Mouse (Mus musculus): Measurements from ENCODE around the gene M1ap. TPM values are rescaled to one million over a fixed set of nuclear protein-coding genes. Genes with fewer than 3 reads are reported as not detected.

Gene M1ap
- polyA plus RNA-seq, 1 experiment from 2014 or later: 0.34 TPM

DNA sequence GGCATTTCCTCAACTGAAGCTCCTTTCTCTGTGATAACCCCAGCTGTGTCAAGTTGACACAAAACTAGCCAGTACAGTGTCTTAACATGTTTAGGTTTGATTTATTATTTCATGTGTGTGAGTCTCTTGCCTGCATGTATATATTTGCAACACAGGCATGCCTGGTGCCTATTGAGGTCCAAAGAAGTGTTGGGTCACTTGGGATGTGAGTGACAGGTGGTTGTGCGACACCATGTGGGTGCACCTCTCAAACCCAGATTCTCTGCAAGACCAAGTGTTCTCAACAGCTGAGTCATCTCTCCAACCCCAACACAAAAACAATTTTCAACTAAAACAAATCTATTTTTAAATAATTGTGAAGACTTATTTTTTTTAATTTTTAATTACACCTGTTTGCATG is 56.4 kb downstream of the M1ap start:
- 86% methylated on average over 1 of the region's 1 CpGs for WGBS

DNA sequence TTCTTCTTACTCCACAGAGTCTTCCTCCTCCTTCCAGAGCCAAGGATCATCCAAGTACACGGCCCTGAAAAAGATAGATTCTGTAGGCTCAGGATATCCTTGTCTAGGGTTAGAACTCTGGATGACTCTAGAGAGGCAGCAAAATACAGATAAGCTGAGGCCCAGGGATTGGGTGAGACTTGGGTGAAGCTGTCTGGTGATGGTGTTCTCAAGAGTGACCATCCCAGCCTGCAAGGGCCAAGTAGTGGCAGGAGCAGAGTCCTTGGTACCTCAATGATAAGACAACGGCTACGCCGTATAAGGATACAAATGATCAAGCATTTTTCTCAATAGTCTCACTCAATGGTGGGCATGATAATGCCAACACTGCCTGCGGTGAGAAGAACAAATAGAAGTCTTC is 57.1 kb downstream of the M1ap start:
- H3K4me1 ChIP-seq: peaks cover 17% of the 10 kb centered on the region
- no peak overlapping the region for H3K27ac ChIP-seq
- no peak overlapping the region for H3K4me3 ChIP-seq
- 82% methylated on average over 5 of the region's 5 CpGs for WGBS
- H3K27me3 ChIP-seq (ENCODE audit: insufficient read depth, poor library complexity, severe bottlenecking): 0 out of 2 replicates have a peak, but pooled peaks cover 4% of the 10 kb centered on the region
- DNase-seq (ENCODE audit: low spot score): no peak
- no peaks in the 10 kb centered on the region for H3K9me3 ChIP-seq
- no peaks in the 10 kb centered on the region for H3K36me3 ChIP-seq

More for the DNA sequence above, 56.4 kb downstream of the M1ap start:
- H3K4me1 ChIP-seq: peaks cover 18% of the 10 kb centered on the region
- DNase-seq (ENCODE audit: low spot score): no peak
- H3K4me3 ChIP-seq: no peak overlapping the region
- H3K36me3 ChIP-seq: no peaks in the 10 kb centered on the region
- H3K27me3 ChIP-seq (ENCODE audit: insufficient read depth, poor library complexity, severe bottlenecking): 0 out of 2 replicates have a peak, but pooled peaks cover 4% of the 10 kb centered on the region
- H3K9me3 ChIP-seq: no peaks in the 10 kb centered on the region
- H3K27ac ChIP-seq: no peak overlapping the region

DNA sequence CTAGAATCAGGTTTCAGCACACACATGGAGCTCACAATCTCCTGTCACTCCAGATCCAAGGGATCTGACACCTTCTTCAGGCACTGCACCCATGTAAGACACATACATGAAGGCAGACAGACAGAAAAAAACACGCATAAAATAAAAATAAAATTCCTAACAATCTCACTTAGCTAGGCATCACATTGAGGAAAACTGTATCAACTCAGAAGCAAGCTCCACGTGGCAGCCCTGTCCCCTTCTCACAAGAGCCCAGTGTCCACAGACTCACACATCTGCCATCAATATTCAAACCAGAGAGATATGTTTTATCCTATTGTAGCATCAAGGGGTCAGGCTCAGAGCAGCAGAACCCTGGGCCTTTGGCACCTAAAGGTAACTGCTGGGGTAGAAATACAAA is 57.6 kb downstream of the M1ap start:
- no peaks in the 10 kb centered on the region for H3K9me3 ChIP-seq
- H3K4me1 ChIP-seq: peaks cover 17% of the 10 kb centered on the region
- H3K27me3 ChIP-seq (ENCODE audit: insufficient read depth, poor library complexity, severe bottlenecking): 0 out of 2 replicates have a peak, but pooled peaks cover 4% of the 10 kb centered on the region
- no peak for DNase-seq (ENCODE audit: low spot score)
- no peaks in the 10 kb centered on the region for H3K36me3 ChIP-seq
- no peak overlapping the region for H3K4me3 ChIP-seq
- WGBS: 75% methylated on average over 2 of the region's 2 CpGs
- peak overlapping the region; percentile 77 for H3K27ac ChIP-seq

DNA sequence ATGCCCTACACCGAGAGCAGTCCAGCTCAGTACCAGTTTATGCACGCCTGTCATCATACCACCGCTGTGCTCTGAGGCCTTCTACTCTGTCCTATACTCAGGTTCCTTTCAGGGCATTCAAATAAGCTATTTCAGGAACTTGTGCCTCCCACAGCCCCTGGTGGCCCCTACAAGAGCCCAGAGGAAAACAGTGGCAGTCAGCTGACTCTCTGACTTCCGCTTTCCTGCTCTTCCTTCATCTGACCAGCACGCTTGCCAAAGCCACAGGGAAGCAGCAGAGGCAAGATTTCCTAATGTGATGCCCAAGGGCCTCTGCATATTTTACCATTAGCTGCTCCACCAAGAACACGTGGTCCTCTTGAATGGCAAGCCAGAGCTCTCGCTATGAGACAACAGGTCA is 58.2 kb downstream of the M1ap start:
- no peaks in the 10 kb centered on the region for H3K9me3 ChIP-seq
- WGBS: 52% methylated on average over 7 of the region's 7 CpGs
- no peaks in the 10 kb centered on the region for H3K27me3 ChIP-seq (ENCODE audit: insufficient read depth, poor library complexity, severe bottlenecking)
- no peaks in the 10 kb centered on the region for H3K36me3 ChIP-seq
- peak overlapping the region; percentile 19; the same call in 1 of the 2 replicates for H3K4me3 ChIP-seq
- H3K27ac ChIP-seq: peak overlapping the region; percentile 77
- DNase-seq (ENCODE audit: low spot score): peak; percentile 81
- peaks cover 17% of the 10 kb centered on the region for H3K4me1 ChIP-seq

DNA sequence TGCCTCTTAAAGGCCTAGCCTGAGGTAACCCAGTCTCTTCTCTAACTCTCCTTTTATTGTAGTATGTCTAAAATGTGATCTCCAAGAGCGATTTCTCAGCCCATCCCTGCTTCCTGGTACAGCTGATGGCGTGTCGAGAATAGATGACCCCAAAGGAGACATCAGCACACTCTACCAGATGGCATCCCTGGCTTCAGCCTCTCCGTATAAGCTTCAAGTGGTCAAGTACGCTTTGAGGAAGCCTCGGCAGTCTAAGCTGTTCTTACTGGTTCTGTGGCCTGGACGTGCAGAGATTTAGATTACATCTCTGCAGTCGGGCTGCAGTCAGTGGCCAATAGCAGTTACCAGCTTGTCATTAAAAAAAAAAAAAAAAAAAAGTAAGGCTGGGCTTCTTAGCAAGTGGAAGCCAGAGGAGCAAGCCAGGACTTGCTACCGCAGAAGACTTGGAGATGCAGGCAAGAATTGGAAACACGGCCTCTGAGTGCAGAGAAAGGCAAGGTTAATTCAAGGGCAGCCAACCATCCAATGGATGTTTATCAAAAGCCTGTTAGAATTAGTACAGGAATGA is 58.8 kb downstream of the M1ap start:
- H3K4me1 ChIP-seq: peaks cover 17% of the 10 kb centered on the region
- H3K9me3 ChIP-seq: no peaks in the 10 kb centered on the region
- WGBS: 85% methylated on average over 10 of the region's 10 CpGs
- H3K36me3 ChIP-seq: no peaks in the 10 kb centered on the region
- no peak for DNase-seq (ENCODE audit: low spot score)
- H3K4me3 ChIP-seq: no peak overlapping the region
- H3K27me3 ChIP-seq (ENCODE audit: insufficient read depth, poor library complexity, severe bottlenecking): no peaks in the 10 kb centered on the region
- H3K27ac ChIP-seq: peak overlapping the region; percentile 77

DNA sequence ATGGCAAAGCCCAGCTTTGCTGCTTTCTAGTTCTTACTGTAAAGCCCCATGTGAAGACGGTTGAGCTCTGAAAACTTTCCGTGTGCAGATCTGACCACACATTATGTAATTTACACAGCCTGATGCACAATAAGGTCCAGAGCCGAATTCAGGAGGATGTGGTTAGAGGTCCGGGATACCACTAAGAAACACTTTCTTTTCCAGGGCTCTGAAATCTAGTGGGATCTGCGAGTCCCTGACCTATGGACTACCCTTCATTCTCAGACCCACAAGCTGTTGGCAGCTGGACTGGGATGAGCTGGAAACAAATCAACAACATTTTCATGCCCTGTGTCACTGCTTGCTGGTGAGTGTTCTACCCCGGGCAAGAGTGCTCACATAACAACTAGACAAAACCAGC is 59.4 kb downstream of the M1ap start:
- Histone ChIP-seq H3K4me1 (peaks cover 17% of the 10 kb centered on the region), H3K27ac (no peak overlapping the region), H3K4me3 (no peak overlapping the region), H3K36me3 (no peaks in the 10 kb centered on the region), H3K27me3 (ENCODE audit: insufficient read depth, poor library complexity, severe bottlenecking) (peaks cover 2% of the 10 kb centered on the region; the same call in 1 of the 2 replicates), H3K9me3 (no peaks in the 10 kb centered on the region)
- no peak for DNase-seq (ENCODE audit: low spot score)
- WGBS: 81% methylated on average over 6 of the region's 6 CpGs

DNA sequence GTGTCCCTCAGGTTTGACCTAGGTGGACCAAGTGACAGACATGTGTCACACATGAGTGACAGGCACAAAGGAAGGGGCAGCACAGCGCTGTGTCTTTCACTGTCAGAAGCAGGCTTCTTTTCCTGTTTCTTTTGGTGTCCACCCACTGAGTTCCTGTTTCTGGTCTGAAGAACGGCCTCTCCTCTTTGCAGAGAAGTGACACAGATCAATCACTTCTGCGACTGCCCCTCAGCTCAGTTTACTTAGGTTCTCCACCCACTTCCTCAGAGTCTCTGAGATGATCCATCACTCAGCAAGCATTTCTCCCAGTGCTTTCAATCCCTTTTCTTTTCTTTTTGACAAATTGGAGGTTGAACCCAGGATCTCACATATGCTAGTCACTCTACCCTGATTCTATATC is 62.0 kb downstream of the M1ap start:
- WGBS: 44% methylated on average over 3 of the region's 3 CpGs
- Histone ChIP-seq H3K4me3 (no peak overlapping the region), H3K27ac (no peak overlapping the region), H3K36me3 (no peaks in the 10 kb centered on the region), H3K27me3 (ENCODE audit: insufficient read depth, poor library complexity, severe bottlenecking) (peaks cover 4% of the 10 kb centered on the region; the same call in 1 of the 2 replicates), H3K9me3 (no peaks in the 10 kb centered on the region), H3K4me1 (peaks cover 16% of the 10 kb centered on the region)
- no peak for DNase-seq (ENCODE audit: low spot score)

DNA sequence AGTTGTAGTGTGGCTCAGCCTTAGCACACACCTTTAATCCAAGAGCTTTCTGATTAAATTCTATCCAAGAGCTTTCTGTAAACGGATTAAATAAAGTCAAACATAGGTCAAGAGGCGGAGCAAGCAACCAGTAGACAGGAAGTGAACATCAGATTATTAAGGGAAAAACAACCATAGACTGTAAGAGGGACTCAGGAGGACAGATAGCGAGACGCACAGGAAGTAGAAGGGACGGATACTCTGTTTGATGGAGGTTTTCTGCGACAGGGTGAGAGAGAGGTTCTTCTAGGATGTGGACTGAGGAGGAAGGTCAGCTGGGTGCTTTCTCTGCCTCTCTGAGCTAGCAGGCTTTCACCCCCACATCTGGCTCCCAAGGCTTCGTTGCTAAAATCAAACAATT is 63.3 kb downstream of the M1ap start:
- 46% methylated on average over 7 of the region's 7 CpGs for WGBS
- peaks cover 4% of the 10 kb centered on the region; the same call in 1 of the 2 replicates for H3K27me3 ChIP-seq (ENCODE audit: insufficient read depth, poor library complexity, severe bottlenecking)
- H3K9me3 ChIP-seq: no peaks in the 10 kb centered on the region
- no peaks in the 10 kb centered on the region for H3K36me3 ChIP-seq
- H3K4me3 ChIP-seq: no peak overlapping the region
- DNase-seq (ENCODE audit: low spot score): no peak
- H3K27ac ChIP-seq: no peak overlapping the region
- H3K4me1 ChIP-seq: peaks cover 6% of the 10 kb centered on the region

DNA sequence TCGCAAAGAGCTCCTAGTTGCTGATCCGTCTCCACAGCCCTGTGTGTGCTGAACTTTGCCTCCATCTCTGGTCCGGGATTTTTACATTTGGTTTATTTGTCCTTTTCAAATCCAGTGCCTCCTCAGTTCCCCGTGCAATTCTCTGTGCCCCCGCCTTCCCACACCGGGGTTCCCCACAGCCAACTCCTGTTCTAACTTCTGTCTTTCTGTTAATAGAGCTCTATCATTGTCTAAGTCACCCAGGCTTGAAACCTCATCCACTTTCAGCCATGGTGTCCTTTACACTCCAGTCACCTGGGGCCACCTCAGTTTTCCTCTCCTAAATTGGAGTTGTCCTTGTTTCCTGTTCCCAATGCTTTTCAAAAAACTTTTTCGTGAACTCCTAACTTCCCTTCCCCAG is 64.6 kb downstream of the M1ap start:
- H3K36me3 ChIP-seq: no peaks in the 10 kb centered on the region
- 76% methylated on average over 7 of the region's 7 CpGs for WGBS
- H3K4me1 ChIP-seq: peaks cover 4% of the 10 kb centered on the region; the same call in 1 of the 2 replicates
- peaks cover 4% of the 10 kb centered on the region; the same call in 1 of the 2 replicates for H3K27me3 ChIP-seq (ENCODE audit: insufficient read depth, poor library complexity, severe bottlenecking)
- H3K9me3 ChIP-seq: no peaks in the 10 kb centered on the region
- no peak overlapping the region for H3K27ac ChIP-seq
- DNase-seq (ENCODE audit: low spot score): no peak
- H3K4me3 ChIP-seq: no peak overlapping the region

DNA sequence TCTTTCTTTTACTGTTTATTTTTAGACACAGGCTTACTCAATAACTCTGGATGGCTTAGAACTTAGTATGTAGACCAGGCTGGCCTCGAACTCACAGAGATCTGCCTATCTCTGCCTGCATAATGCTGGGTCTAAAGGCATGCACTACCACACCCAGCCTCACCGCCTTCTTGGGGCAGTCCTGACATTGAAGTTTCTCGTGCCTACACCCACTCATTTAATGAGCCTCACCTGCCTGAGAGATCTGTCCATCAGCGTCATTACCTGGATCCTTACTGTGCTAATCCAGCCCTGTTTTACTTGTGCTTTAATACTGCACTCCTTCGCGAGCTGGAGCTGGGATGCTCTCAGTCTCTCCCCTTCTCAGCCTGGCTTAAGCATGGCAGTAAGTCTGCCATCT is 65.1 kb downstream of the M1ap start:
- no peaks in the 10 kb centered on the region for H3K9me3 ChIP-seq
- DNase-seq (ENCODE audit: low spot score): no peak
- peaks cover 4% of the 10 kb centered on the region; the same call in 1 of the 2 replicates for H3K27me3 ChIP-seq (ENCODE audit: insufficient read depth, poor library complexity, severe bottlenecking)
- no peak overlapping the region for H3K4me3 ChIP-seq
- no peak overlapping the region for H3K27ac ChIP-seq
- 80% methylated on average over 6 of the region's 6 CpGs for WGBS
- H3K4me1 ChIP-seq: peaks cover 4% of the 10 kb centered on the region; the same call in 1 of the 2 replicates
- H3K36me3 ChIP-seq: no peaks in the 10 kb centered on the region

DNA sequence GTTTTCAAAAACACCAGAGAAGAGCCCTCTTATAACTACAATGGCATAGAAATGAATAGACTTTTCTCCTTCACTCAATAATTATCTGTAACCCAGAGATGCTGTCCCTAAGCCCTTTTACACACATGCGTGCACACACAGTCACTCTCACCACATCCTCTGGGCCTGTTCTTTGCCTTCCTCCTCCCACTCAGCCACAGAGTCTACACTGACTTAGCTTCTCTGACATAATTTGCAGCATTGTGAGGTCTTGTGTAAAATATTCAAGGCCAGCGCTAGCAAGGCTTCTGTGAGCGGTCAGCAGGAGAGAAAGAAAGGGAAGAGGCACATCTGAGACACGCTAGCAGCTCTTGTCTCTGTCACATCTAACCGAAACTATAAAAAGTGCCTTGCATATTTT is 66.7 kb downstream of the M1ap start:
- Histone ChIP-seq H3K4me3 (no peak overlapping the region), H3K9me3 (no peaks in the 10 kb centered on the region), H3K4me1 (peaks cover 8% of the 10 kb centered on the region; the same call in 1 of the 2 replicates), H3K36me3 (no peaks in the 10 kb centered on the region), H3K27me3 (ENCODE audit: insufficient read depth, poor library complexity, severe bottlenecking) (peaks cover 4% of the 10 kb centered on the region; the same call in 1 of the 2 replicates), H3K27ac (peak overlapping the region; percentile 54; the same call in 1 of the 2 replicates)
- no peak for DNase-seq (ENCODE audit: low spot score)
- WGBS: 80% methylated on average over 5 of the region's 5 CpGs

DNA sequence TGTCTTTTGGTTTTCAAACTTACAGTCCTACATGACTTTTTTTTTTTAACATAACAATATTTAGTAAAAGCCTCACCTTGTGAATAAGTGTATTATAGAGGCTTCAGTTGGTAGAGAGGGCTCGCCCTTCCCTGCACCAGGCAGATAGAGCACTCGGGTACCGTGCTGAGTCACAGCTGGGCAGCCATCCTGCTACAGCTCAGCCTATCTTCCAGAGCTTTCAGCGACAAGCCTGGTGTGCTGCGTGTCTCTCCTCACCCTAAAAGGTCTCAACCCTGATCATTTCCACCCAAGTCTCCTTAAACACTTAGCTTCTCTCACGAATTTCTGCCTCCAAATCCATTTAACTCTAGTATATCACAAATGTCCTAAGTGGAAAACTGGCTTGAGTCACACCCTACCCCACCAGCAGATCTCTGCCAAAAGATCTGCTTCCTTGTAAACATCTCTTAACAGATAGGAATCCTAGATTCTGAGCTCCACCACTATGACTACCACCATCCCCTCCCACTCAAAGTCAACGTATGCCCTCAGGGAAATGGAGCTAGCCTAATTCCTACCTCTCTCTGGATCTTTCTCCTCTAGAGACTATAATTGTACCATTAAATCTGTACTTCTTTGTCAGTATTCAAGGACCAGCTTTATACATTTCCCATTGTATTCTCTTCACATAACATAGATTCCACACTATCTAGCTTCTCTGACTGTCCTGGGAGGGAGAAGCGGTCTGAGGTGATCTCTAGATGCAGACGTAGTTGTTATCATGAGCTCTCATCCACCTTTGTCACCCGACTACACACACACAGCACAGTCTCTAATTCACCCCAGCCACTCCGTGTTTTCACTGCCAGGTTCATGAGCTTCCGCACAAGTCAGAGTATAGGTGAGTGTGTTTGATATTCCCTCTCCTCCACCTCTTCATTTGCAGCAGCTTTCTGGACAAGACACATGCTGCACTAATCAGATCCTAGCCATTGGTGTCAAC is 68.1 kb downstream of the M1ap start:
- Histone ChIP-seq H3K9me3 (no peaks in the 10 kb centered on the region), H3K27me3 (ENCODE audit: insufficient read depth, poor library complexity, severe bottlenecking) (peaks cover 4% of the 10 kb centered on the region; the same call in 1 of the 2 replicates), H3K4me1 (peaks cover 8% of the 10 kb centered on the region; the same call in 1 of the 2 replicates), H3K4me3 (no peak overlapping the region), H3K36me3 (no peaks in the 10 kb centered on the region), H3K27ac (peak overlapping the region; percentile 60; the same call in 1 of the 2 replicates)
- DNase-seq (ENCODE audit: low spot score): peak; percentile 90
- WGBS: 41% methylated on average over 12 of the region's 12 CpGs

DNA sequence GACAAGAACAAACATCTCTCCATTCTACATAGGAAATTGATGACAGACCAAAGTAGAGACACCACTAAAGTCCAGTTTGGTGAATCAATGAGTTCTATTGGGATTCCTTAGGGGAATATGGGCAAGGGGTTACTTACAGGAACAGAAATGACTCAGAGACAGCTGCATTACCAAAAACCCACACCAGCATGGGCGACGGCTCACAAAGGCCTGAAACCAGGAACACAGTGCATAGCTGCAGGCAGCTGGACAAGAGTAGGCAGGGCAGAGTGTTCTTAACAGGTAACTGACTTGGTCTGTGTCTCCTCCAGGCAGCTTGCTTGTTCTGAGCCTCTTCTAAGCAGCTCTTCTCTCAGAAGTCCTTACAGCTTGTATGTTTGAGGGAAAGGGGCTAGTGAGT is 69.0 kb downstream of the M1ap start:
- WGBS: 86% methylated on average over 2 of the region's 2 CpGs
- DNase-seq (ENCODE audit: low spot score): no peak
- Histone ChIP-seq H3K36me3 (no peaks in the 10 kb centered on the region), H3K9me3 (no peaks in the 10 kb centered on the region), H3K27ac (no peak overlapping the region; the same call in 1 of the 2 replicates), H3K27me3 (ENCODE audit: insufficient read depth, poor library complexity, severe bottlenecking) (peaks cover 4% of the 10 kb centered on the region; the same call in 1 of the 2 replicates), H3K4me3 (no peak overlapping the region), H3K4me1 (peaks cover 8% of the 10 kb centered on the region; the same call in 1 of the 2 replicates)
